Mouse (Mus musculus) megakaryocyte, embryonic 14.5 days (primary cell): Measurements from ENCODE around the gene Ap2a1. TPM values are rescaled to one million over a fixed set of nuclear protein-coding genes. Genes with fewer than 3 reads are reported as not detected.

ENCODE experiments used
- H3K27me3 ChIP-seq: replicated peaks from 2 replicates; pipeline ENCODE3; 2012; ENCODE audit warnings: inconsistent platforms
- H3K36me3 ChIP-seq: replicated peaks from 2 replicates; pipeline ENCODE3; 2012; ENCODE audit warnings: low read length, inconsistent platforms, mixed read lengths
- H3K4me1 ChIP-seq: 2 replicates; pipeline ENCODE4 v1.6.1; 2012; ENCODE audit warnings: inconsistent platforms
- H3K4me3 ChIP-seq: replicated peaks from 2 replicates; pipeline ENCODE3; 2012; ENCODE audit warnings: moderate library complexity, mild to moderate bottlenecking, inconsistent platforms
- H3K9me3 ChIP-seq: 2 replicates; pipeline ENCODE4 v1.6.1; 2012; ENCODE audit warnings: inconsistent platforms
- FLI1 ChIP-seq: IDR thresholded peaks from 2 replicates; pipeline ENCODE4 v1.6.1; 2012; ENCODE audit warnings: low read length, inconsistent platforms, mixed read lengths
- GATA1 ChIP-seq: IDR thresholded peaks from 3 replicates; pipeline ENCODE4 v1.6.1; 2012; ENCODE audit warnings: mixed read lengths, low read length, inconsistent platforms, borderline replicate concordance
- polyA plus RNA-seq: library from polyadenylated mRNA; stranded (reverse); fragments of >175 nt; gene quantifications from 2 replicates; pipeline ENCODE4 v1.2.3, GENCODE M21; 2012; ENCODE audit warnings: low replicate concordance; ENCODE audit not compliant: insufficient read depth

The Ap2a1 gene
- polyA plus RNA-seq, 1 experiment, result 137 TPM

DNA sequence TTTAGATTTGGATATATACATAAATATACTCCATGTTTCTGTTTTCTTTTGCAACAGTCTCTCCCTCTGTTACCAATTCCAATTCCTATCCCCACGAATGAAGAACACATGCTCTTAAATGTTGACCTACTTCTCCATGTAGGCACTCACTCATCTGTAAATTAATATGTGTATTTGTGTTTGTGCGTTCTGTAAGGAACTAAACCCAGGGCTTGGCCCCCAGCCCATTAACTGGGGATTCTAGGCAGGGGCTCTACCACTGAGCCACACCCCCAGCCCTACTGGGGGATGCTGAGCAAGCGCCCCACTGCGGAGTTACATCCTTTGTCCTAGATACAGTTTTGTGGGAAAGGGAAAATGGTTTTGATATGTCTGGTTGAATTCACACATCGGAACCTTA is 10.2 kb downstream of the Ap2a1 start:
- Histone ChIP-seq H3K4me1 (peaks cover 50% of the 10 kb centered on the region), H3K9me3 (no peaks in the 10 kb centered on the region), H3K4me3 (no peak overlapping the region), H3K27me3 (no peaks in the 10 kb centered on the region), H3K36me3 (peaks cover 92% of the 10 kb centered on the region)
- TF ChIP-seq FLI1 (no peak), GATA1 (no peak)

DNA sequence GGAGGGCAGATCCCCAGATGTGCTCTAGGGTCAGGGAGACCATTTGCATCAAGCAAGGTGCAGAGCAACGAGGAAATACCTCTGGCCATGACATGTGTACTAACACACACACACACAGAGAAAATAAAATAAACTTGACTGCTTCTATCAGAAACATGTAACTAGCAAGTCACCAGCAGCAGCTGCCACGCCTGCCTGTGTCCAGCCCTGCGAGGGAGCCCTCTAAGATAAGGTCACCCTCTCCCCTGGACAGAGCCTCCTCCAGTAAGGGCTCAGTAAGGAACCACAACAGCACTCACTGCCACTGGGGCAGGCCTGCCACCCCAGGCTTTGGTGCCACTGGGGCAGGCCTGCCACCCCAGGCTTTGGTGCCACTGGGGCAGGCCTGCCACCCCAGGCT is 11.1 kb downstream of the Ap2a1 start:
- peaks cover 50% of the 10 kb centered on the region for H3K4me1 ChIP-seq
- TF ChIP-seq FLI1 (no peak), GATA1 (no peak)
- H3K36me3 ChIP-seq, result peaks cover 94% of the 10 kb centered on the region
- no peaks in the 10 kb centered on the region for H3K9me3 ChIP-seq
- no peaks in the 10 kb centered on the region for H3K27me3 ChIP-seq
- H3K4me3 ChIP-seq, result peak overlapping the region; percentile 82

DNA sequence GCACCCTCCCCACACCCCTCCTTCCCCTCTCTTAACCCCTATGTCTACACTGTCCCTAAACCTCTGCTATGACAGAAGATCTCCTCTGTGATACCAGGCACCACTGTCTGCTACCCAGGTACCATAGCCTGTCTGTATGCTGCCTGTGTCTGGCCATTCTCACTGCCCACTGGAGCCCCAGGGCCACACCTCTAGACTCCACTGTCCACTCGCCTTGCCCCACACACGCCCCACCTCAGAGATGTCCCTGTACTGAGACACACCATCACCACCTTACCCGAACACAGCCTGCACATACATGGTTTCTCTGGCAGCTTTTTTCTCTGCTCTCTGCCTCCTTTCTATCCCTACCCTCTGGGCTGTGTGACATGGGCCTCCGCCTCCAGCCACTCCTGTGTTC is 12.4 kb downstream of the Ap2a1 start:
- Histone ChIP-seq H3K27me3 (no peaks in the 10 kb centered on the region), H3K9me3 (no peaks in the 10 kb centered on the region), H3K4me1 (peaks cover 41% of the 10 kb centered on the region), H3K36me3 (peaks cover 95% of the 10 kb centered on the region), H3K4me3 (no peak overlapping the region)
- TF ChIP-seq GATA1 (no peak), FLI1 (no peak)

DNA sequence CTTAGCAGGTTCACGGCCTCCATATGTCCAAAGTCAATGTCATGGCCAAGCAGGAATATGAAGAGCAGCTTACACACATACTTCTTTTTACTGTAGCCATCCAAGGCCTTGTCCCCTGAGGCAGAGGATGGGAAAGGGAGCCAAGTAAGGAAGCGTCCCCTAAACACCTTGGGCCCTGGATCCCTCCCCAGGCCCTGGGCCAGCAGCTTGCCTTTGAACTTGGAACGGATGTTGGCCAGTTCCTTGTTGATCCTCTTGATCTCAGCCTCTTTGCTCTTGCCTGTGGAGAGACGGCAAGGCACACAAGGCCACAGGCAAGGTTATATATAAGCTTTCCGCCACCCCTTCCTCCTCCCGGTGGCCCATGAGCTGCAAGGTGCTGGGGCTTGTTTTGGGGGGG is 13.1 kb downstream of the Ap2a1 start:
- H3K36me3 ChIP-seq, result peaks cover 96% of the 10 kb centered on the region
- TF ChIP-seq GATA1 (no peak), FLI1 (no peak)
- H3K4me1 ChIP-seq, result peaks cover 37% of the 10 kb centered on the region
- no peak overlapping the region for H3K4me3 ChIP-seq
- H3K27me3 ChIP-seq, result no peaks in the 10 kb centered on the region
- no peaks in the 10 kb centered on the region for H3K9me3 ChIP-seq

DNA sequence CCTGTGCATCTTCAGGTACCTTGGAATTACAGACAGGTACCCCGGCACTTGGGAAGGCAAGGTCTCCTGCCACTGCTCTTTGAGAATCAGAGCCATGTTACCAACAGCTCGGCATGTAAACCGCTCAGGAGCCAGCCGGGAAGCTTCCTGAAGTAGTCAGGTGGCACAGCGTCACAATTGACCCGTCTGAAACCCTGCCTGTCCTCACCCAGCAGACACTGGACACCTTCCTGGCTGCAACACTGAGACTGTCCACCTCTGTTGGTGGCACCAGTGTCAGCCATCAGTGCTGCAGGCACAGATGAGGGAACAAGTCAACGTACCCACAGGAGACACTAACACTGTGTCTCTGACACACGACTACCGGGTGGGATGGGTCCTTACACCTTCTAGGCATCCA is 14.0 kb downstream of the Ap2a1 start:
- peaks cover 41% of the 10 kb centered on the region for H3K4me1 ChIP-seq
- no peaks in the 10 kb centered on the region for H3K9me3 ChIP-seq
- H3K4me3 ChIP-seq, result no peak overlapping the region
- no peaks in the 10 kb centered on the region for H3K27me3 ChIP-seq
- TF ChIP-seq GATA1 (no peak), FLI1 (no peak)
- H3K36me3 ChIP-seq, result peaks cover 96% of the 10 kb centered on the region

DNA sequence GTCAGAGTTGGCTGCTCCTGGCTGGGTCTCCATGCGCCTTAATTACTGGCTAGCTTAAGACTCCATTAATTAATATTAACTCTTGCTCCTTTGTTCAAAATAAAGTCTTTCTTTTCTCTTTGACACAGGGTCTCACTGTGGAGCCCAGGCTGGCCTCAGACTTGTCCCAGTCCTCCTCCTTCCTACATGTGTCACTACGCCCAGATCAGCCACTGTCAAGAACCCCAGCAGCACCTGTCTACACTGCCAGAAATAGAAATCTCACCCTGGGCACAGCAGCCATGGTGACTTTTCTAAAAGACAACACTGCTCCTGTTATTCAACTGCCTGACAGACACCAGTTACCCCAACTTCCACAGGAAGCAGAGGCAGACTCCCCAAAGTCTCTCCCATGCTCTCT is 14.9 kb downstream of the Ap2a1 start:
- Histone ChIP-seq H3K27me3 (no peaks in the 10 kb centered on the region), H3K4me3 (no peak overlapping the region), H3K9me3 (no peaks in the 10 kb centered on the region), H3K4me1 (peaks cover 46% of the 10 kb centered on the region), H3K36me3 (peaks cover 98% of the 10 kb centered on the region)
- TF ChIP-seq FLI1, result no peak
- TF ChIP-seq GATA1, result no peak

DNA sequence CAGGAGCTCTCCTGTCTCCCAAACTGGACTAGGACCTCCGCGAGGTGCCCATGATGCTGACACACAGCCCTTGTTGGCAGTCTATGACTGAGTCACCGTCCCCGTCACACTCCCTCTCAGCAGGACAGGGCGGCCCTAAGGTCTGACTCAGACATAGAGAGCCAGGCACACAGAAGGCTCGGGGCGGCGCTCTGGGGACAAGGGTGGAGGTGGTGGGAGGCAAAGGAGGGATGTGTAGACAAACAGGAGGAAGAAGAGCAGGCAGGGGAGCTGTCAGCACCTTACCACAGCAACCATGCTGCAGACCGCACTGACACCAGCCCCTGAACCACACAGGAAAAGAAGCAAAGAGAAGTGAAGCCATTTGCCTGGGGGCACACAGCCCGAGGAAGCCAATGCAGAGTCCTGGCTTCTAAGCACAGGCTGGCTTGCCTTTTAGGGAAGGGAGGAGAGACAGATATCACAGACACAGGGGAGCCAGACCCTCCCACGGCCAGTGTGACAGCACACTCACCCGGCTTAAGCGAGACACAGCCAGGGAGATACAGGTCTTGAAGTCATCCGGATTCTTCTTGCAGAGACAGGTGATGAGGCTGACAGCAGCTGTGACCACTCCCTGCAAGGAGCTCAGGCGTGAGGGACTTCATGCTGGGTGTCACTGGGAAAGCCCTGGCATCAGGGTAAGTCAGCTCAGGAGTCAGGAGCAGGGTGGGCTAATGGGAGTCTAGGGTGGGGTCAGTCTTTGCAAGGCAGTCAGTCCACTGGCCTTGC is 20.4 kb downstream of the Ap2a1 start:
- peaks cover 30% of the 10 kb centered on the region for H3K4me1 ChIP-seq
- no peaks in the 10 kb centered on the region for H3K9me3 ChIP-seq
- H3K4me3 ChIP-seq, result no peak overlapping the region
- peaks cover 100% of the 10 kb centered on the region for H3K36me3 ChIP-seq
- H3K27me3 ChIP-seq, result no peaks in the 10 kb centered on the region
- TF ChIP-seq GATA1 (no peak), FLI1 (no peak)

DNA sequence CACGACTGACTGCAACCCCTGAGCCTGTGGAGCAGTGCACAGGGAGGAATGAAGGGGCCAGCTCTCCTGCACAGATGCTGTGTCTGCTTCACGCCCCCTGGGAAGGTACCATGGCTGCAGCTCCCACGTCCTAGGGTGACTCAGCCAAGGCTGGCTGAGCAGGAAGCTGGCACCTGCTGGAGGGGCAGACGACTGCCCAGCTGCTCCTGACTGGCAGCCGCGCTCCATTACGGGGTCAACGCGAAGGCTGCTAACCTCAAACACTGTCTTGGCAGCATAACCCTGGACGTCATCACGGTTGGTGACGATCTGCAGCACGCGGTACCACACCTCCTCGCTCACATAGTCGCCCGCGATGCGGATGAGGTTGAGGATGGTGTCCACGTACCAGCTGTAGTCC is 23.9 kb downstream of the Ap2a1 start:
- H3K36me3 ChIP-seq, result peaks cover 100% of the 10 kb centered on the region
- no peaks in the 10 kb centered on the region for H3K9me3 ChIP-seq
- H3K27me3 ChIP-seq, result no peaks in the 10 kb centered on the region
- H3K4me1 ChIP-seq, result peaks cover 38% of the 10 kb centered on the region
- peak overlapping the region; percentile 30 for H3K4me3 ChIP-seq
- TF ChIP-seq FLI1 (no peak), GATA1 (no peak)

DNA sequence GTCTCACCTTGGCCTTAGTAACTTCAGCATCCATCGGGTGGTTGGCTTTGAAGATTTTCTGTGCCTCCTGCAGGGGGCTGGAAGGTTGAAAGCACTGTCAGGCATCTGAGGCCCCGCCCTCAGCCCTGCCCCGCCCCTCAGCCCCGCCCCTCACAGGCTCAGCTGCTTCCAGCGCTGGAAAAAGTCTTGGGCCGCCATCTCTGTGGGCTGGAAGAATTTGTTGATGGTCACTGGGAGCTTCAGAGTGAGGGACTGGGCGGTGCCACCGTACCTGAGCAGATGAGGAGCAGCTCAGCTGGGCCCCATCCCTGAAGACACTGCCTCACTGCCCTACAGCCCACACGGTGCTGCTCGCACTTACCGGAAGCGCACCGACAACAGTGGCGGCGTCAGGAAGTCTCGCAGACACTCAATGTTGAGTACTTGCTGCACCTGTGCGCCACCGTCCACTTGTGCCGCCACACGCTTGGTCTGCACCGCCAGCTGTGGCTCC is 28.0 kb downstream of the Ap2a1 start:
- TF ChIP-seq FLI1, result no peak
- no peak for TF ChIP-seq GATA1
- Histone ChIP-seq H3K4me1 (peaks cover 59% of the 10 kb centered on the region), H3K4me3 (peak overlapping the region; percentile 81), H3K9me3 (no peaks in the 10 kb centered on the region), H3K27me3 (no peaks in the 10 kb centered on the region), H3K36me3 (peaks cover 93% of the 10 kb centered on the region)

DNA sequence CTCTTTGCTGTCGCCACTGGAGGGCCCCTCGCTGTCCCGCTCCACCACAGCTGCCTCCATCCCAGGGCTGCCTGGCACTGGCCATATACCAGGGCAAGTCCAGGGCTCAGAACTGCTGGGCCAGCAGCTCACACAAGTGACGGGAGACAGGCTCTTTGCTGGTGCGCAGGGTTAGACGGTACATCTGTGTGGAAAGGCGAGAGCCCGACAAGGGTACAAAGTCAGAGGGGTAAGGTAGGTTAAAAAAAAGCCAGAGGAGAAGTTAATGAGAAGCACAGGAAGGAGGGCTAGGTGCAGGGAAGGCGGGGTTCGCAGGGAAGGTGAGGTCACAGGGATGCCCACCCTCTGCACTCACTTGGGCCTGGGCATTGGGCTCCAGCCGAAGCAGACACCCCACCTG is 28.7 kb downstream of the Ap2a1 start:
- Histone ChIP-seq H3K36me3 (peaks cover 87% of the 10 kb centered on the region), H3K4me1 (peaks cover 58% of the 10 kb centered on the region), H3K27me3 (no peaks in the 10 kb centered on the region), H3K9me3 (no peaks in the 10 kb centered on the region), H3K4me3 (no peak overlapping the region)
- TF ChIP-seq FLI1 (no peak), GATA1 (no peak)

DNA sequence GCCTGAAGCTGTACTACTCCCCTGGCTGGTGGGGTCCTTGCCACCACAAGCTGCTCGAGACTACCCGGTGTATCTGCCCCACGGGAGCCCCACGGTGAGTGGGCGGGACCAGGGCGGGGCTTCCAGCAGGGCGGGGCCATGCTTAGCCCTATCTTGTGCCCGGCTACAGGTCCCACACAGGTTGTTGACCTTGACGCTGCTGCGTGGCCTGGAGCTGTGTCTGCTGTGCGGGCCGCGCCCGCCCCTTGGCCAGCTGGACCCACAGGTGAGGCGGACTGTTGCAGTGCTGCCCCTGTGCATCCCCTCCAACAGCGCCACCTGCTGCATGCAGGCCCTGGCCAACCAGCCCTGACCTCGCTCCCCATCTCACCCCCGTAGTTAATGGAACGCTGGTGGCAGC is 30.7 kb downstream of the Ap2a1 start:
- H3K36me3 ChIP-seq, result peaks cover 66% of the 10 kb centered on the region
- H3K9me3 ChIP-seq, result no peaks in the 10 kb centered on the region
- H3K4me1 ChIP-seq, result peaks cover 63% of the 10 kb centered on the region
- H3K4me3 ChIP-seq, result peak overlapping the region; percentile 26
- no peak for TF ChIP-seq GATA1
- TF ChIP-seq FLI1, result no peak
- no peaks in the 10 kb centered on the region for H3K27me3 ChIP-seq
